Mouse (Mus musculus) erythroblast, embryonic 14.5 days (primary cell): ENCODE results near the gene Apoc3. TPM values are rescaled to one million over a fixed set of nuclear protein-coding genes. Genes with fewer than 3 reads are reported as not detected.

Experiments
- H3K27me3 ChIP-seq: 2 replicates; pipeline ENCODE4 v1.6.1; 2012; ENCODE audit warnings: inconsistent platforms; ENCODE audit not compliant: control insufficient read depth
- H3K36me3 ChIP-seq: 2 replicates; pipeline ENCODE4 v1.6.1; 2012; ENCODE audit warnings: mild to moderate bottlenecking, inconsistent platforms; ENCODE audit not compliant: control insufficient read depth
- H3K4me1 ChIP-seq: 2 replicates; pipeline ENCODE4 v1.6.1; 2012; ENCODE audit warnings: inconsistent platforms; ENCODE audit not compliant: control insufficient read depth
- H3K4me3 ChIP-seq: replicated peaks from 2 replicates; pipeline ENCODE3; 2012; ENCODE audit warnings: moderate library complexity, mild to moderate bottlenecking, inconsistent platforms
- H3K9me3 ChIP-seq: 2 replicates; pipeline ENCODE4 v1.6.1; 2012; ENCODE audit warnings: low read length, inconsistent platforms, mixed read lengths; ENCODE audit not compliant: control insufficient read depth
- GATA1 ChIP-seq: IDR thresholded peaks from 2 replicates; pipeline ENCODE4 v1.6.1; 2012; ENCODE audit warnings: low read length, inconsistent platforms, mixed read lengths
- TAL1 ChIP-seq: IDR thresholded peaks from 3 replicates; pipeline ENCODE4 v1.6.1; 2012; ENCODE audit warnings: low read length, inconsistent platforms, mixed read lengths
- polyA plus RNA-seq: library from polyadenylated mRNA; stranded (reverse); fragments of >175 nt; gene quantifications from 2 replicates; pipeline ENCODE4 v1.2.3, GENCODE M21; 2012

Gene Apoc3
- polyA plus RNA-seq, 1 experiment, result not detected

- TF ChIP-seq GATA1 (no peak), TAL1 (no peak)
- Histone ChIP-seq H3K4me3 (no peak overlapping the region), H3K36me3 (no peaks in the 10 kb centered on the region; the same call in 1 of the 2 replicates), H3K9me3 (no peaks in the 10 kb centered on the region), H3K27me3 (no peaks in the 10 kb centered on the region), H3K4me1 (no peaks in the 10 kb centered on the region)
Observed at GRCm38 (mm10) chr9:46188956-46189355, 46.5 kb downstream of the Apoc3 start.

- H3K4me3 ChIP-seq, result no peak overlapping the region
- no peaks in the 10 kb centered on the region; the same call in 1 of the 2 replicates for H3K36me3 ChIP-seq
- TF ChIP-seq TAL1 (no peak), GATA1 (no peak)
- no peaks in the 10 kb centered on the region for H3K27me3 ChIP-seq
- H3K9me3 ChIP-seq, result no peaks in the 10 kb centered on the region
- no peaks in the 10 kb centered on the region for H3K4me1 ChIP-seq
Observed at GRCm38 (mm10) chr9:46188370-46188769, 47.1 kb downstream of the Apoc3 start.

- no peaks in the 10 kb centered on the region; the same call in 1 of the 2 replicates for H3K36me3 ChIP-seq
Observed at GRCm38 (mm10) chr9:46186387-46186786, 49.0 kb downstream of the Apoc3 start.

GRCm38 (mm10) chr9:46185191-46185590 is 50.2 kb downstream of the Apoc3 start:
- H3K27me3 ChIP-seq, result no peaks in the 10 kb centered on the region
- H3K36me3 ChIP-seq, result no peaks in the 10 kb centered on the region; the same call in 1 of the 2 replicates
- H3K4me1 ChIP-seq, result no peaks in the 10 kb centered on the region
- TF ChIP-seq GATA1, result no peak
- no peak for TF ChIP-seq TAL1
- no peaks in the 10 kb centered on the region for H3K9me3 ChIP-seq
- no peak overlapping the region for H3K4me3 ChIP-seq

More at GRCm38 (mm10) chr9:46186387-46186786, 49.0 kb downstream of the Apoc3 start:
- TF ChIP-seq GATA1 (no peak), TAL1 (no peak)
- Histone ChIP-seq H3K9me3 (no peaks in the 10 kb centered on the region), H3K4me1 (no peaks in the 10 kb centered on the region), H3K4me3 (no peak overlapping the region), H3K27me3 (no peaks in the 10 kb centered on the region)

GRCm38 (mm10) chr9:46184542-46184941 is 50.9 kb downstream of the Apoc3 start:
- Histone ChIP-seq H3K4me1 (no peaks in the 10 kb centered on the region), H3K9me3 (no peaks in the 10 kb centered on the region), H3K36me3 (no peaks in the 10 kb centered on the region; the same call in 1 of the 2 replicates), H3K27me3 (no peaks in the 10 kb centered on the region), H3K4me3 (no peak overlapping the region)
- TF ChIP-seq TAL1 (no peak), GATA1 (no peak)

Other genes with a start within 250 kb of the Apoc3 start
- gene Pafah1b2, start 222.9 kb downstream of the Apoc3 start, polyA plus RNA-seq, result 8.5 and 11.0 TPM in 2 replicates
- 0.13 and 0.25 TPM in 2 replicates for gene Sik3, start 222.8 kb downstream of the Apoc3 start, polyA plus RNA-seq
- gene Apoa1, start 7.1 kb downstream of the Apoc3 start, polyA plus RNA-seq, result 5.9 and 7.1 TPM in 2 replicates
- not detected in 2 replicates for gene Apoa4, start 5.1 kb upstream of the Apoc3 start, polyA plus RNA-seq
- not detected in 2 replicates for gene Apoa5, start 33.0 kb upstream of the Apoc3 start, polyA plus RNA-seq
- 0.53 and 1.7 TPM in 2 replicates for gene Zpr1, start 37.4 kb upstream of the Apoc3 start, polyA plus RNA-seq
- gene Bud13, start 47.4 kb upstream of the Apoc3 start, polyA plus RNA-seq, result 0.45 and 0.76 TPM in 2 replicates
- gene 4931429L15Rik, start 84.3 kb upstream of the Apoc3 start, polyA plus RNA-seq, result not detected in 2 replicates